Mouse (Mus musculus): ENCODE measurements around the gene Sag. TPM values are rescaled to one million over a fixed set of nuclear protein-coding genes. Genes with fewer than 3 reads are reported as not detected.

The Sag gene
- polyA plus RNA-seq, 1 experiment from 2014 or later = 1.8 TPM

- Histone ChIP-seq H3K27ac (ENCODE audit: low read depth) (no peak overlapping the region), H3K27me3 (replicated peaks; ENCODE audit: control insufficient read depth, insufficient read depth, low read length) (no peaks in the 10 kb centered on the region), H3K9ac (ENCODE audit: low read length) (no peak overlapping the region), H3K4me2 (ENCODE audit: low read length) (no peak overlapping the region), H3K4me1 (replicated peaks; ENCODE audit: control insufficient read depth, insufficient read depth, low read length) (peaks cover 33% of the 10 kb centered on the region), H3K9me3 (ENCODE audit: control insufficient read depth, low read length) (no peaks in the 10 kb centered on the region), H3K36me3 (ENCODE audit: control insufficient read depth, insufficient read depth, low read length) (peaks cover 35% of the 10 kb centered on the region), H3K4me3 (ENCODE audit: low read depth, low read length) (no peak overlapping the region)
- ATAC-seq (replicated peaks; ENCODE audit: low FRiP score, low TSS enrichment, low read depth) (no peak), DNase-seq (ENCODE audit: low spot score) (no peak)
- 55% methylated on average over 4 of the region's 4 CpGs for WGBS
These were observed 78.2 kb downstream of the Sag start for GRCm38 (mm10) chr1:87881726-87882125.

- Histone ChIP-seq H3K36me3 (ENCODE audit: control insufficient read depth, insufficient read depth, low read length) (peaks cover 35% of the 10 kb centered on the region), H3K4me2 (ENCODE audit: low read length) (no peak overlapping the region), H3K27me3 (replicated peaks; ENCODE audit: control insufficient read depth, insufficient read depth, low read length) (no peaks in the 10 kb centered on the region), H3K4me3 (ENCODE audit: low read depth, low read length) (no peak overlapping the region), H3K4me1 (replicated peaks; ENCODE audit: control insufficient read depth, insufficient read depth, low read length) (peaks cover 27% of the 10 kb centered on the region), H3K27ac (ENCODE audit: low read depth) (no peak overlapping the region), H3K9me3 (ENCODE audit: control insufficient read depth, low read length) (no peaks in the 10 kb centered on the region), H3K9ac (ENCODE audit: low read length) (no peak overlapping the region)
- no peak for ATAC-seq (replicated peaks; ENCODE audit: low FRiP score, low TSS enrichment, low read depth)
- DNase-seq (ENCODE audit: low spot score) = no peak
These were observed 79.1 kb downstream of the Sag start for GRCm38 (mm10) chr1:87882554-87882953.

- ATAC-seq (replicated peaks; ENCODE audit: low FRiP score, low TSS enrichment, low read depth) (no peak), DNase-seq (ENCODE audit: low spot score) (peak; percentile 45)
- Histone ChIP-seq H3K27ac (ENCODE audit: low read depth) (0 out of 2 replicates have a peak overlapping the region, but pooled peaks have one; percentile 39), H3K4me1 (replicated peaks; ENCODE audit: control insufficient read depth, insufficient read depth, low read length) (no peaks in the 10 kb centered on the region), H3K4me2 (ENCODE audit: low read length) (no peak overlapping the region), H3K27me3 (replicated peaks; ENCODE audit: control insufficient read depth, insufficient read depth, low read length) (no peaks in the 10 kb centered on the region), H3K36me3 (ENCODE audit: control insufficient read depth, insufficient read depth, low read length) (no peaks in the 10 kb centered on the region), H3K4me3 (ENCODE audit: low read depth, low read length) (no peak overlapping the region), H3K9me3 (ENCODE audit: control insufficient read depth, low read length) (no peaks in the 10 kb centered on the region), H3K9ac (ENCODE audit: low read length) (no peak overlapping the region)
- whole genome bisulfite sequencing = 57% methylated on average over 1 of the region's 1 CpGs
These were observed 87.5 kb downstream of the Sag start for GRCm38 (mm10) chr1:87890960-87891359.

- ATAC-seq (replicated peaks; ENCODE audit: low FRiP score, low TSS enrichment, low read depth) = no peak
- Histone ChIP-seq H3K4me3 (ENCODE audit: low read depth, low read length) (no peak overlapping the region), H3K4me1 (replicated peaks; ENCODE audit: control insufficient read depth, insufficient read depth, low read length) (no peaks in the 10 kb centered on the region), H3K36me3 (ENCODE audit: control insufficient read depth, insufficient read depth, low read length) (no peaks in the 10 kb centered on the region), H3K9ac (ENCODE audit: low read length) (no peak overlapping the region), H3K9me3 (ENCODE audit: control insufficient read depth, low read length) (no peaks in the 10 kb centered on the region), H3K27me3 (replicated peaks; ENCODE audit: control insufficient read depth, insufficient read depth, low read length) (no peaks in the 10 kb centered on the region), H3K27ac (ENCODE audit: low read depth) (no peak overlapping the region), H3K4me2 (ENCODE audit: low read length) (no peak overlapping the region)
- no peak for DNase-seq (ENCODE audit: low spot score)
- 87% methylated on average over 4 of the region's 4 CpGs for WGBS
These were observed 88.2 kb downstream of the Sag start for GRCm38 (mm10) chr1:87891634-87892033.

GRCm38 (mm10) chr1:87892499-87892898 is 89.0 kb downstream of the Sag start:
- WGBS = 71% methylated on average over 2 of the region's 2 CpGs
- H3K27me3 ChIP-seq (replicated peaks; ENCODE audit: control insufficient read depth, insufficient read depth, low read length) = no peaks in the 10 kb centered on the region
- ATAC-seq (replicated peaks; ENCODE audit: low FRiP score, low TSS enrichment, low read depth) (0 out of 2 replicates have a peak, but pooled peaks have one; percentile 55), DNase-seq (ENCODE audit: low spot score) (no peak)
- H3K36me3 ChIP-seq (ENCODE audit: control insufficient read depth, insufficient read depth, low read length) = no peaks in the 10 kb centered on the region
- no peaks in the 10 kb centered on the region for H3K9me3 ChIP-seq (ENCODE audit: control insufficient read depth, low read length)
- no peak overlapping the region for H3K9ac ChIP-seq (ENCODE audit: low read length)
- H3K27ac ChIP-seq (ENCODE audit: low read depth) = no peak overlapping the region
- no peak overlapping the region for H3K4me3 ChIP-seq (ENCODE audit: low read depth, low read length)
- no peak overlapping the region for H3K4me2 ChIP-seq (ENCODE audit: low read length)
- H3K4me1 ChIP-seq (replicated peaks; ENCODE audit: control insufficient read depth, insufficient read depth, low read length) = no peaks in the 10 kb centered on the region

- no peak overlapping the region for H3K9ac ChIP-seq (ENCODE audit: low read length)
- ATAC-seq (replicated peaks; ENCODE audit: low FRiP score, low TSS enrichment, low read depth) (no peak), DNase-seq (ENCODE audit: low spot score) (no peak)
- no peaks in the 10 kb centered on the region for H3K27me3 ChIP-seq (replicated peaks; ENCODE audit: control insufficient read depth, insufficient read depth, low read length)
- H3K27ac ChIP-seq (ENCODE audit: low read depth) = no peak overlapping the region
- H3K36me3 ChIP-seq (ENCODE audit: control insufficient read depth, insufficient read depth, low read length) = no peaks in the 10 kb centered on the region
- WGBS = 92% methylated on average over 4 of the region's 4 CpGs
- no peak overlapping the region for H3K4me3 ChIP-seq (ENCODE audit: low read depth, low read length)
- H3K4me1 ChIP-seq (replicated peaks; ENCODE audit: control insufficient read depth, insufficient read depth, low read length) = no peaks in the 10 kb centered on the region
- no peaks in the 10 kb centered on the region for H3K9me3 ChIP-seq (ENCODE audit: control insufficient read depth, low read length)
- H3K4me2 ChIP-seq (ENCODE audit: low read length) = no peak overlapping the region
These were observed 89.9 kb downstream of the Sag start for GRCm38 (mm10) chr1:87893414-87893813.

Other genes starting within 250 kb of the Sag start
- 10.5 and 11.2 TPM in 2 replicates for gene Ngef, start 229.8 kb upstream of the Sag start, polyA plus RNA-seq (2014; fragmentation: Nextera tagmentation; extraction: Ambion mirVana)
- 5.3 and 8.2 TPM in 2 replicates for gene Inpp5d, start 183.4 kb upstream of the Sag start, polyA plus RNA-seq (2014; fragmentation: Nextera tagmentation; extraction: Ambion mirVana)
- 32.4 and 33.8 TPM in 2 replicates for gene Atg16l1, start 47.8 kb upstream of the Sag start, polyA plus RNA-seq (2014; fragmentation: Nextera tagmentation; extraction: Ambion mirVana)
- gene Dgkd, start 49.6 kb downstream of the Sag start, polyA plus RNA-seq (2014; fragmentation: Nextera tagmentation; extraction: Ambion mirVana) = 38.4 and 38.6 TPM in 2 replicates
- 31.0 and 36.9 TPM in 2 replicates for gene Usp40, start 204.9 kb downstream of the Sag start, polyA plus RNA-seq (2014; fragmentation: Nextera tagmentation; extraction: Ambion mirVana)

Measured in intestine, embryonic 14.5 days (tissue).